Mouse (Mus musculus): ENCODE measurements around the gene Lag3. TPM values are rescaled to one million over a fixed set of nuclear protein-coding genes. Genes with fewer than 3 reads are reported as not detected.

Lag3 gene
- polyA plus RNA-seq, 1 experiment from 2014 or later, result 1.9 TPM

GRCm38 (mm10) chr6:124918890-124919627 lies 7.6 kb upstream of the Lag3 start:
- Histone ChIP-seq H3K4me1 (peaks cover 59% of the 10 kb centered on the region), H3K4me3 (peak overlapping the region; percentile 99), H3K27ac (replicated peaks) (peak overlapping the region; percentile 100), H3K4me2 (replicated peaks) (peak overlapping the region; percentile 98), H3K9ac (replicated peaks) (peak overlapping the region; percentile 99), H3K27me3 (no peaks in the 10 kb centered on the region), H3K36me3 (peaks cover 10% of the 10 kb centered on the region), H3K9me3 (no peaks in the 10 kb centered on the region)
- ATAC-seq (ENCODE audit: low FRiP score, low read depth), result no peak
- WGBS, result 17% methylated on average over 14 of the region's 14 CpGs

DNA sequence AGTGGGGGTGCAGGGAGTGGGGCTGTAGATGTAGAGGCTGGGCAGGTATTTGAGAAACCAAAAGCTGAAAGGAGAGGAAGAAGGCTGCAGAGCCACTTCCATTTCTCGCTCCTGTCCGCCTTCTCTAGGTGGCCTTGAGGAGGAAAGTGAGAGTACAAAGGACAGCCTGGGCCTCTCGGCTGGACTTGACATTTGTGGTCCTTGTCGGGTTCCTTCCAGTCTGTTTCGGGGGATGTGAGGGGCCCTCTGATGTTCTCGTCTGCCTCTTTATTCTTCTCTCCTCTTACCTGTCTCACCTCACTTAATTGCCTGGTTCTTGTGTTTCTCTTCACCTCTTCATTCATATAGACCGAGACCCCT lies 6.8 kb upstream of the Lag3 start:
- WGBS, result 8% methylated on average over 7 of the region's 7 CpGs
- peaks cover 66% of the 10 kb centered on the region for H3K4me1 ChIP-seq

DNA sequence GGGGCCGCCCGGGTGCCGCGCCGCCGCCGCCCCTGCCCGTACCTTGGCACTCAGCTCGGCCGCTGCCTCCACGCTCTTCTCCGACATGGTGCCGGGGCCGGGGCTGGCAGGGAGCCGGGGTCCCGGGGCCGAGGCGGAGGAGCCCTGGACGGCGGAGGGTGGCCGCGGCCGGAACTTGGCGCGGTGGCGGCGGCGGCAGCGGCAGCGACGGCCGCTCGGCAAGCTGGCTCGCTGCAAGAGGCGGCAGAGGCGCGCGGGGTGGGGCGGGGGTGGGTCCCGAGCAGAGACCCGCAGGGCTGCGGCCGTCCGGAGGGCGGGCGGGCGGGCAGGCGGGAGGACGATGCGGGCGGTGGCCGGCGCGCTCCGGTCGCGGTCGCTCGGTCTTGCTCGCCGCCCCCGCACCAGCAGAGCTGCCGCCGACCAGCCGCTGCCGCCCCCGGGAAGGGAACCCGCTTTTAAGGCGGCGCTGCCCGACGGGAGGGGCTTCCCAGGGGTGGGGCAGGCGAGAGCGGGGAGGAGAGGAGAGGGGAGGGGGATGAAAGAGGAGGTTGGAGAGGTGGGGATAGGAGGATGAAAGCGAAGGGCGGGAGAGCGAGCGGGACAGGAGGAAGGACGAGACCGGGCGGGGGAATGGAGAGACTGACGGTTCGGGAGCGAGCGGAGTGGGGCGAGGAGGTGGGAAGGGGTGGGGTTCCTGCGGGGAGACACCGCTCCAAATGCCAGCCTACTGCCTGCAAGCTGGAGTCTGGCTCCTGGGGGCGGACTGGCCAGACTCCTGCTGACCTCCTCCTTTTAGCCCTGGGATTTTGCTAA lies 6.2 kb upstream of the Lag3 start:
- H3K4me3 ChIP-seq, result peak overlapping the region; percentile 99
- peaks cover 24% of the 10 kb centered on the region for H3K36me3 ChIP-seq
- no peaks in the 10 kb centered on the region; the same call in 1 of the 2 replicates for H3K27me3 ChIP-seq
- H3K4me2 ChIP-seq (replicated peaks), result peak overlapping the region; percentile 98
- peaks cover 66% of the 10 kb centered on the region for H3K4me1 ChIP-seq
- peak overlapping the region; percentile 100 for H3K27ac ChIP-seq (replicated peaks)
- no peaks in the 10 kb centered on the region for H3K9me3 ChIP-seq
- under 1% methylated on average over 55 of the region's 89 CpGs for WGBS
- H3K9ac ChIP-seq (replicated peaks), result peak overlapping the region; percentile 99
- ATAC-seq (ENCODE audit: low FRiP score, low read depth), result peak; percentile 65

More for the DNA sequence above, 6.8 kb upstream of the Lag3 start:
- H3K9ac ChIP-seq (replicated peaks), result peak overlapping the region; percentile 99
- H3K4me3 ChIP-seq, result peak overlapping the region; percentile 99
- peaks cover 18% of the 10 kb centered on the region for H3K36me3 ChIP-seq
- peak overlapping the region; percentile 100 for H3K27ac ChIP-seq (replicated peaks)
- H3K27me3 ChIP-seq, result no peaks in the 10 kb centered on the region; the same call in 1 of the 2 replicates
- H3K9me3 ChIP-seq, result no peaks in the 10 kb centered on the region
- no peak for ATAC-seq (ENCODE audit: low FRiP score, low read depth)
- peak overlapping the region; percentile 98 for H3K4me2 ChIP-seq (replicated peaks)

DNA sequence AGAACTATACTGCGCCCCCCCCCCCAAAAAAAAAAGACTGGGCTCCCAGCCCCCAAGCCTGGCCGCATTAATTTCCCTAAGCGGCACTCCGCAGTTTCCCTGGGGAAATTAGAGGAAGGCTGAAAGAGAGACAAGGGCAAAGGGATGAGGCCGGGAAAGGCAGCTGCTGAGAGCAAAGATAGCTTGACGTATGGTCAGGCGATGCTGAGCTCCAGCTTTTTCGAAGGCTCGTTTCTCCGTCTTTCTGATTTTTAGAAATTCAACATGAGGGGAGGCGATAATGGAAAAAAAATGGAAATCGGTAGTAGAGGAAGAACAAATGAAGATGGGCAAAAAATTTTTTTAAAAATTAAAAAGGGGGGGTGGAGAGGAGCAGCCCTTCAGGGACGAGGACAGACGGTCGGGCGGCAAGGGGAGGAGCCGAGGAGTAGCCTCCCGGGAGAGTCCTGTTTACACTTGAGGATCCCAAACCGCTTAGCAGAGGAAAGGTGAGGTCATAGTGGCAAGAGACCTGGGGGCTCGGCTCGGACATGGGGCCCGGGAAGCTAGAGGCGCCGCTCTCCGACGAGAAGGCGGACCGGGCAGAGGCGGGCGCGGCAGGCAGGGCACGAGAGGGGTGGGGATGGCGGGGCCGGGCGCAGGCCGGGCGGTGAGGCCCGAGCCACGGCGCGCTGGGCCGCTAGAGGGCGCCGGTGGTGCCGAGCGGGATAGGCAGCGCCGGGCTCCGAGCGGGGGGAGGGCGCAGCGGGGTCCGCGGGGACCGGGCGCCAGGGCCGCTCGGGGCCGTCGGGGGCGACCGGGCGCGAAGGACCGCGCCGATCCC lies 5.4 kb upstream of the Lag3 start:
- ATAC-seq (ENCODE audit: low FRiP score, low read depth), result peak; percentile 52
- peak overlapping the region; percentile 99 for H3K9ac ChIP-seq (replicated peaks)
- H3K4me3 ChIP-seq, result peak overlapping the region; percentile 99
- H3K27ac ChIP-seq (replicated peaks), result peak overlapping the region; percentile 100
- H3K4me1 ChIP-seq, result peaks cover 66% of the 10 kb centered on the region
- H3K36me3 ChIP-seq, result peaks cover 28% of the 10 kb centered on the region
- H3K27me3 ChIP-seq, result no peaks in the 10 kb centered on the region; the same call in 1 of the 2 replicates
- no peaks in the 10 kb centered on the region for H3K9me3 ChIP-seq
- H3K4me2 ChIP-seq (replicated peaks), result peak overlapping the region; percentile 98
- under 1% methylated on average over 45 of the region's 67 CpGs for WGBS

- Histone ChIP-seq H3K27ac (replicated peaks) (peak overlapping the region; percentile 100), H3K4me1 (peaks cover 61% of the 10 kb centered on the region), H3K4me2 (replicated peaks) (peak overlapping the region; percentile 98), H3K27me3 (peaks cover 5% of the 10 kb centered on the region), H3K9ac (replicated peaks) (peak overlapping the region; percentile 99), H3K9me3 (no peaks in the 10 kb centered on the region), H3K4me3 (peak overlapping the region; percentile 99), H3K36me3 (peaks cover 28% of the 10 kb centered on the region)
- no peak for ATAC-seq (ENCODE audit: low FRiP score, low read depth)
- 3% methylated on average over 12 of the region's 12 CpGs for WGBS
Measured at GRCm38 (mm10) chr6:124915942-124916694, 4.6 kb upstream of the Lag3 start.

- peak overlapping the region; percentile 100 for H3K27ac ChIP-seq (replicated peaks)
- H3K4me1 ChIP-seq, result peaks cover 62% of the 10 kb centered on the region
- peaks cover 12% of the 10 kb centered on the region for H3K27me3 ChIP-seq
- no peaks in the 10 kb centered on the region for H3K9me3 ChIP-seq
- 7% methylated on average over 22 of the region's 22 CpGs for WGBS
- H3K36me3 ChIP-seq, result peaks cover 28% of the 10 kb centered on the region
- peak overlapping the region; percentile 99 for H3K9ac ChIP-seq (replicated peaks)
- no peak for ATAC-seq (ENCODE audit: low FRiP score, low read depth)
- H3K4me2 ChIP-seq (replicated peaks), result peak overlapping the region; percentile 98
- peak overlapping the region; percentile 99 for H3K4me3 ChIP-seq
Measured at GRCm38 (mm10) chr6:124915160-124915941, 3.8 kb upstream of the Lag3 start.

DNA sequence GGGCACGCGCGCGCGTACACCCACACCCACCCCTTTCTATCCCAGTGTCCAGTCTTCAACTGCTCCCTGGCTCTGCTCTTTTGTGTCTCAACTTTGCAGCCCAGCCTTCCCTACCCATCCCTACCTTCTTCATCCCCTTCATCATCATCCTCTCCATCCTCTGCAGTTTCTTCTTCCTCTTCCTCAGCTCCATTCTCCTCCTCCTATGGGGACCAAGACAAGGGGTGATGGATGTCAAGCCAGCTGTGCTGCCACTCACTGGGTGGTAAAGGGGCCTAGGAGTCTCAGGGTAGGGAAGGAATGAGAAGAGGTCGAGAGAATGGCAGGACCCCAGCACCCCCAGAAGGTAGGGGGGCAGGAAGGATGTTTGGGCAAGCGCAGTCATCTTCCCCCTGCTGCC lies 3.0 kb upstream of the Lag3 start:
- Histone ChIP-seq H3K27me3 (peaks cover 21% of the 10 kb centered on the region), H3K4me3 (peak overlapping the region; percentile 99), H3K9ac (replicated peaks) (peak overlapping the region; percentile 99), H3K4me1 (peaks cover 64% of the 10 kb centered on the region), H3K36me3 (peaks cover 28% of the 10 kb centered on the region), H3K27ac (replicated peaks) (peak overlapping the region; percentile 100), H3K4me2 (replicated peaks) (peak overlapping the region; percentile 98), H3K9me3 (no peaks in the 10 kb centered on the region)
- WGBS, result 58% methylated on average over 2 of the region's 7 CpGs
- no peak for ATAC-seq (ENCODE audit: low FRiP score, low read depth)

- Histone ChIP-seq H3K36me3 (peaks cover 28% of the 10 kb centered on the region), H3K27ac (replicated peaks) (peak overlapping the region; percentile 100), H3K4me3 (peak overlapping the region; percentile 2; the same call in 1 of the 2 replicates), H3K27me3 (peaks cover 26% of the 10 kb centered on the region), H3K4me2 (replicated peaks) (0 out of 2 replicates have a peak overlapping the region, but pooled peaks have one; percentile 98), H3K9ac (replicated peaks) (peak overlapping the region; percentile 99), H3K4me1 (peaks cover 58% of the 10 kb centered on the region), H3K9me3 (no peaks in the 10 kb centered on the region)
- no peak for ATAC-seq (ENCODE audit: low FRiP score, low read depth)
- WGBS, result 51% methylated on average over 14 of the region's 14 CpGs
Measured at GRCm38 (mm10) chr6:124913721-124914285, 2.3 kb upstream of the Lag3 start.

GRCm38 (mm10) chr6:124913214-124913613 lies 1.7 kb upstream of the Lag3 start:
- no peak overlapping the region for H3K9ac ChIP-seq (replicated peaks)

DNA sequence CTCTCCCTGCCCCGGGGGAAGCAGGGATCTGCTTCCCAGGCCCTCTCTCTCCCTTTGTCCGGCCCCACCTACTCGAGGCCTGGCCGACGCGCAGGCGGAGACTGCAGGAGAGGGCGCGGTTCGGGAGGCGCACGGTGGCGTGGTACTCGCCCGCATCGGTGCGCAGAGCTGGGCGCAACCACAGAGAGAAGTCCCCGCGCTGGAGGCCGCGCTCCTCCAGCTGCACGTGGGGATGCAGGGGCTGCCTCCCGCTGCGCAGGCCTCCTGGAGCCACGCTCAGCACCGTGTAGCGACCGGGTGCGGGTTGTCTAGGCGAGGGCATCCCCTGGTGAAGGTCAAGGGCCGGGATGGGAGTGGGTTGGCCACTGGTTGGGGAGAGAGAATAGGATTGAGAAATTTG lies 1.5 kb downstream of the Lag3 start:
- 3% methylated on average over 29 of the region's 32 CpGs for WGBS
- ATAC-seq (ENCODE audit: low FRiP score, low read depth), result 0 out of 2 replicates have a peak, but pooled peaks have one; percentile 5
- H3K27ac ChIP-seq (replicated peaks), result no peak overlapping the region
- peaks cover 35% of the 10 kb centered on the region for H3K27me3 ChIP-seq
- no peaks in the 10 kb centered on the region for H3K9me3 ChIP-seq
- H3K36me3 ChIP-seq, result peaks cover 27% of the 10 kb centered on the region
- no peak overlapping the region for H3K4me3 ChIP-seq
- H3K4me2 ChIP-seq (replicated peaks), result peak overlapping the region; percentile 32
- H3K4me1 ChIP-seq, result peaks cover 42% of the 10 kb centered on the region
- H3K9ac ChIP-seq (replicated peaks), result peak overlapping the region; percentile 41

More at GRCm38 (mm10) chr6:124913214-124913613, 1.7 kb upstream of the Lag3 start:
- no peaks in the 10 kb centered on the region for H3K9me3 ChIP-seq
- H3K4me1 ChIP-seq, result peaks cover 52% of the 10 kb centered on the region
- peak overlapping the region; percentile 100 for H3K27ac ChIP-seq (replicated peaks)
- H3K4me3 ChIP-seq, result no peak overlapping the region
- ATAC-seq (ENCODE audit: low FRiP score, low read depth), result no peak
- whole genome bisulfite sequencing, result 67% methylated on average over 6 of the region's 6 CpGs
- H3K4me2 ChIP-seq (replicated peaks), result no peak overlapping the region
- peaks cover 32% of the 10 kb centered on the region for H3K27me3 ChIP-seq
- H3K36me3 ChIP-seq, result peaks cover 28% of the 10 kb centered on the region
